Mouse (Mus musculus) neural tube, embryonic 10.5 days (tissue): Measurements from ENCODE around the gene Ldlrad3.

Experiments used
- DNase-seq: peaks from one replicate; pipeline ENCODE4 v3.0.0-alpha.2; 2017; ENCODE audit warnings: low spot score; ENCODE audit errors: extremely low spot score

Ldlrad3 gene

DNA sequence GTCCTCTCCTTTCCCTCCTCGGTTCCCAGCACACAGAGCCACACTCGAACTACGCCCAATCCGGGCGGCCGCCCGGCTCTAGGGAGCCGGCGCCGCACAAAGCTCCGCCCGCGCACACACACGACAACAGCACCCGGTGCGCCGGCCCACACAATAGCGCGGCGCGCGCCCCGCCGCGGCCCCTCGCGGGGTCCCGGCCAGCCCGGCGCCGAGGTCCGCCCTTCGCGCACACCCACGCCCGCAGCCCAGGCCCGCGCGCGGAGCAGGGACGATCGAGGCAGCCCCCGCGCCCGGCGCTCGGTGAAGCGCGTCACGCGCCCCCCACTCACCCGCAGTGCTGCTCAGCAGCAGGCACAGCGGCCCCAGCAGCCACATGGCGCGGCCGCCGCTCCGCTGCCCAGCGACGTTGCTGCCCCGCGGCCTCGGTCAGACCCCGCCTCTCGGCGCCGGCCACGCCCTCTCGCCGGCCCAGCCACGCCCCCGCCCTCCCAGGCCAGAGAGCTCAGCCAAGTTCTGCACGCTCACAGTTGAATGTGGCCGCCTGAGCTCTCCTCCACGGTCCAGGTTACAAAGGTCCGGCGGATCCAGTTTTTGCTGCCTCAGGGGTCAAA is at the start of gene Ldlrad3:
Gene Ldlrad3, minus strand, starts transcription at position 435 of the 611 bp plus-strand sequence.
- peak; percentile 96 for DNase-seq

DNA sequence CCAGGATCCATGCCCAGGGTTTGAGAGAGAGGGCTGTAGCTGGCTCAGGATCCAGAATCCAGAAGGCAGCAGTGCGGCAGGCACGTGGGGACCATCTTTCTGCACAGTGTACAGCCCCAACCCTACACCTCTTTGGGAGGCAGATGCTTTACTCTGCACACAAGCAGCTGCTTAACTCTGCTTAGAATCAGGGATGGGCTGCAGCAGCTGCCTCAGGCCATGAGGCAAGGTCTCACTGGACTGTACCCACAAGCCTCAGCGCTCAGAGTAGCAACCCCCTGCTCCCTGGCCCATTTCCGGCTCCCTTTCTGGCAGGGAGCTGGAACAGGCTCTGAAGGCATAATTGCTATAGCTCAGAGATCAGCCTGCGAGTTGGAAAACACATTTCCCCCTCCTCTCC is 45.3 kb upstream of the Ldlrad3 start:
- DNase-seq = peak; percentile 24

DNA sequence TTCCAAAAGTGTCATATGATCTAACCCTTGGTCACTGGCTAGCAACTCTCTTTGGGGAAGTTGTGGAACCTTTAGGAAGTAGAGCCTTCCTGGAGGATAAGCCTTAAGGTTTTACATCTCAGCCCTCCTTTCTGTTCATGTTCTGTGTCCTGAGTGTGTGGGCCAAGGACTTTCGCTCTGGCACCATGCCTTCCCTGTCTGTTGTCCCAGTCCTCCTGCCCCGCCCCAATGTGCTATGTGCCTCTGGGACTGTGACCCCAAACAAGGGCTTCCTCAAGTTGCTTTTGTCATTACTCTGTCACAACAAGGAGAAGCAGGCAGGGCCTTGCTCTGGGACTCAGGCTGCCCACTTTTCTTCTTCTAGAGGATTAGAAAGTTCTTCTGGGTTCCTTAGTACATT is 42.9 kb upstream of the Ldlrad3 start:
- no peak for DNase-seq

DNA sequence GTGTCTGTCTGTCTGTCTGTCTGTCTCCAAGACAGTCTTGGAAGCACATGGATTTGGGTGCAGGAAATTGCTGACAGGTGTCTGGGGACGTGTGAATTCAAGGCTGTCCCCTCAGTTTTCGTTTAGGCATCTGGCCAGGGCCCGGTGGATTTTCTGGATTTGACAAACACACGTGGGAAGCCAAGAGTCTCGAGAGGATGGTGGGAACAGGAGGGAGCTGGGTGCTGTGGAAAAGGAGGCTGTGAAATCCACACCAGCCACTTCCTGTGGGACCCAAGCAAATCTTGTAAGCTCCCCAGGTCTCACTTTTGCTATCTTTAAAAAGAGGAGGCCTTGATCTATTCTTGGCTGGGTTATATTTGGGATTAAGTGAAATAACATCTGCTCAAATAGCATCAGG is 42.1 kb upstream of the Ldlrad3 start:
- DNase-seq = no peak

DNA sequence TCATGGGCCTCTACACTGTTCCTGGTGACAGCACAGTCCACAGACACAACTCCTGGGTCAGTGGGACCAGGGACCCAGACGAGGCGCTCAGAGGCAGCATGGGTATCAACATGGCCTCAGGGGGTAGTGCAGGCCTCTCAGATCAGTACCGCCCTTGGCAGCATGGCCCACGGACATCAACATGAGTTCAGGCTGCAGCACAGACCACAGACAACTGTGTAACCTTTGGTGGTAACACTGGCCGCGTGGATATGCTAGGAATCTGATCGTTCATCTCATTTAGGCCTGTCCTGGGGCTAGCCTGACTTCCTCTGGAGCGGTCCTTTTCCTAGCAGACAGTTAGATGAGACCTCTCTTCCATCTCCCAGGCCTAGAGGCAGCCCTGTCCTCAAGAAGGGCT is 41.7 kb upstream of the Ldlrad3 start:
- no peak for DNase-seq

DNA sequence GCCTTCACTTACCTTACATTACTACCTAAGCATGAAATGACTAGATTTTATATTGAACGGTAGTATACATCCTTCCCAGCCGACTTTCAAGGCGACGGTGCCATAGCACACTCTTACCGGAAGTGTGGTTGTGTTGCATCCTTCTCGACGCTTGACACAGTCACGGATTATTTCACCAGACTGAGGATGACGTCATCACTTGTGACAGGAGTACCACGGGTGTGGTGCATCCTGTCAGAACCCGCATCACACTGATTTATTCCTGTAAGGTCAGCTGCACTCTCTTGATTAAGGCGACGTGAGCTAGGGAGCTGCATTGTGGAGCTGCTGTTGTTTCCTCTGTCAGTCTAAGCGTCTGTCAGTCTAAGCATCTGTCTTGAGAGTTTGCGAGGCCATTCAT is 40.1 kb upstream of the Ldlrad3 start:
- DNase-seq = no peak

DNA sequence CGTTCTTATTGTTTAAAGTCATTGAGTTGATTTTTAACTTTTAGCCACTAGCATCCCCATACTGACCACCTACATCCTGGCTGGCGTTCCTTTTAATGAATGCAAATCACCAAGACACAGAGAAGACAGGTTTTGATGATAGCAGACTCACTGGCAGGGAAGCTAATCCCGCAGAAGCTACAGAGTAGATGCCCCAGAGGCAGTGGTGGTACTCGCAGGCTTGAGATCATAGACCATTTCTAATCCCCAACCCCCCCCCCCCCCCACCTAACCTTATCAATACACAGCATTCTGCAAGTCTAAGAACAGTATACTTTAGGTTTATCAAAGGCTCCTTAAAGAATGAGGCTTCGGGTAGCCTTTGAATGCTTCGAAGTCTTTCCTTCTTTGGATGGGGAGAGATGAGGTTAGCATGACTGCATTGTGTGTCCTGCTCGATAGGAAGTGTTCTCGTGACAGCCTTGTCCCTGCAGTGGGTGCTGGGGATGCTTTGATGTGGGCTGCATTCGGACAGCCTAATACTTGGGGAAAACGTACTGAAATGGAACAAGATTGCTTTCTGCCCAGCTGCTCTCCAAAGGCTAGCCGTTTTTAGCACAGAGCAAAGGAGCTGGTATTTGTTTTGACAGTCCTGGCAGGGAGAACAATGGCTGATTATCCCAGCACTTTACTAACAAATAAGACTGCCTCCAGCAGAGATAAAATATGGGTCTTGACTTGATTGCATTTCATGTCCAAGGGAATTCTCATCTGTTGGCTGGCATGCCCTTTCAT is 37.4 kb upstream of the Ldlrad3 start:
- no peak for DNase-seq

DNA sequence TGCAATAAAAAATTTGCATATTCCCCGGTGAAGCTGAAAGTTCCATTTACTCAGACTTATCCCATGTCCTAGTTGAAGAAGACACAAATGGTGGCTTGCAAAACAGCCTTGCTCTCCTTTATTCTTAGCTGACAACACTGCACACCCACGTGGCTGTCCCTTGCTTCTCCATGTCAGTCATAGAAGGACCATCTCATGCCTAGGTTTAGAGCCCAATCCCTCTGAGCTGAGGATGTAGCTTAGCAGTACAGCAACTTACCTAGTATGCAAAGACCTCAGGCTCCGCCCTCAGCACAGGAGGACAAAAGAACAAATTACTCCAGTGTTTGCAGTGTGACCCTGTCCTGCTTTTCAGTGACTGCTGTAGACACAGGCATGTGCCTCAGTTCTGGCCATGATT is 36.6 kb upstream of the Ldlrad3 start:
- no peak for DNase-seq

DNA sequence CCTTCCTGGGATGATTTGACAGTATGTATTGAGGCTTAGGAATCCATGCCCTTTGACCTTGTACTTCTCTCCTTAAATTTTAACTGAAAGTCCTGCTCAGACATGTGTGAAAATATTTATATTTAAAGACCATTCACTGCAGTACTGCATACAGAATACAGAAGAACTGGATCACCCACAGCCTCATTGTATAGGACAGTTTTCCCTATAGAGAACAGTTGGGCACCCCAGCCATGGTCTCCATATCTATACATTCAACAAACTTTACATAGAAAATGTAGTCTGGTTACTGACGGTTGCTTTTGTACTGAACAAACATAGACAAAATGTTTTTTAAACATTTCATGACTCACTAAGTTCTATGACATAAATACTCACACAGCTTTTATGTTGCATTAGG is 30.6 kb upstream of the Ldlrad3 start:
- DNase-seq = no peak

DNA sequence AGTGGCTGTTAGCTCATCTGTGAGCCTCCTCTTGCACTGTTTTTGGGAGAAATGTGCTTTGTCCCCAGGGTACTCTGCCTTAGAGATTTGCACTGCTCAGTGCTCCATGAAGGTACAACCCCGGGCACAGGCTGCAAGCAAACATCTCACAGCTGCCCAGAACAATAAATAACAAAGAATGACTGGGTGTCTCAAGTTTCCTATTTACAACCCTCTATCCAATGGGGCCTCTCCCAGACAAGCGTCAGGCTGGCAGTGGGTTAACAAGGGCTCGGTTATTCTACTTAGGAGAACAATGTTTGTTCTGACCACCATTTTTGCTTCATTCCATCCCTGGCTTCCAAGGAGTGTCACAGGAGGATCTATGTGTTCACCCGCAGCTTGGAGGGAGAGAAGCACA is 25.9 kb upstream of the Ldlrad3 start:
- DNase-seq = no peak

DNA sequence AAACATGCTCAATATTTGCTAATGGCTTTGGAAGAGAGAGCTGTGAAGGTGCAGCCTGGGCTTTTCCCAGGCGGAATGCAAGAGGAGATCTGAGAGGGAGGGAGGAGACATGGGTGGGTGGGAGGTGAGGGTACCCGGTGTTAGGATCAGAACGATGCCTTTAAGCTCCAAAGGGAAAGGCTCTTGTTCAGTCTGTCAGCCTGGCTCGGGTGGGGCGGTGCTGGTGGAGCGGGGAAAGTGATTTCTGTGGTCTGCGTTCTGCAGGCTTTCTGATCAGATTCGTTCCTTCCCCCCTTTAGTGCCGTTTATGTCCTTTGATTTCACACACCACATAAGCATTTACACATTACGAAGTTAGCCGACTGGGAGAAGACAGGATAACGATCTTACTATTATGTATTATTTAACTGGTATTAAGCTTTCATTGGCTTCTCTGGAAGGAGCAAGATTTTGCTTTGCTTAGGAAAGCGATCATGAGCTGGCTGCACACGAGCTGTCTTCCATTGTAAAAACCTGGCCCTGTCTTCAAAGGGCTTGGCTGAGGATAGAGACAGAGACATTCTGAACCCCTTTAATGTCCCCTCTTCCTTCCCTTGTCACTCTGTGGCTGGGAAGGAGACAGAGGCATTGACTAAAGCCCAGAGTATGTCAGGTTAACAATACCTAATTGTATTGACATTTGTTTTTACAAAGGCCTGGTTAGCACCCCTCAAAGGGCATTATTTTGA is 19.7 kb upstream of the Ldlrad3 start:
- no peak for DNase-seq

DNA sequence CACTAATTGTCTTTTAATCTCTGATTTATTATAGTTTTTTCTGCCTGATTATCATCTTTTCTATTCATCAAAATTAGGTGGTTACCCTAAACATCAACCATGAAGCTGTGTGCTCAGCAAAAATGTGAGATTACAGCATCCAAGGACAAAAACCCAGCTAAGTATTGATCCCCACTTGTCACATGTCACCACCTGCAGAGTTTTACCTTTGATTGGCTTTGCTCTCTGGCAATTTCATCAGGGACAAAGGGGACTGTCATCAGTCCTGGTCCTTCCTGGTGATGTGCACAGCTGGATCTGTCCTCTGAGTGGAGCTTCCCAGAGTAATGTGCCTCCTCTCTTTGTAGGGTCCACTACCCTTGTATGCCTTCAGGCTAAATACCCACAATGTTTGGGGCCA is 17.3 kb upstream of the Ldlrad3 start:
- no peak for DNase-seq

DNA sequence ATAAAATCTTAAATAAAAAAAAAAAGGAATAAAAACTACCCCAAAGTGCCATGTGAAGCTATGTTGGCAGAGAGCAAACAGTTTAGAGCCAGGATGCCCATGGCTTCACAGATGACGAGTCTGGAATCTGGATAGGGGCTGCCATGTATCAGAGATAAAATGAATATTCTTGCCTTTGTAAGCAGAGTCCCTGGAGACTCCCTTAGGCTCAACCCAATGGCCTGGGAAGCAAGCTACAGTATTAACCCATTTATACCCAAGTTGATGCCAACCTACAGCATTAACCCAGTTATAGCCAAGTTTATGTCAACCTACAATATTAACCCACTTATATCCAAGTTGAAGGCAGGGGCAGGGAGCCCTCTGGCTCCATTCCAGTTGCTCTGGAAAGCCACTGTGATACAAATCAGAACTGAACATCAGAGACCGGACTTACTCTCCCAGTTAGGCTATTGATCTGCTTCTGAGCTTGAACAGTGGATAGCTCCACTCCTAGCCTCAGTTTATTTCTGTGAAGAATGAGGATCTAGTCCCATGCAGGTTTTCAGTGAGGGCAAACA is 16.1 kb upstream of the Ldlrad3 start:
- DNase-seq = no peak

DNA sequence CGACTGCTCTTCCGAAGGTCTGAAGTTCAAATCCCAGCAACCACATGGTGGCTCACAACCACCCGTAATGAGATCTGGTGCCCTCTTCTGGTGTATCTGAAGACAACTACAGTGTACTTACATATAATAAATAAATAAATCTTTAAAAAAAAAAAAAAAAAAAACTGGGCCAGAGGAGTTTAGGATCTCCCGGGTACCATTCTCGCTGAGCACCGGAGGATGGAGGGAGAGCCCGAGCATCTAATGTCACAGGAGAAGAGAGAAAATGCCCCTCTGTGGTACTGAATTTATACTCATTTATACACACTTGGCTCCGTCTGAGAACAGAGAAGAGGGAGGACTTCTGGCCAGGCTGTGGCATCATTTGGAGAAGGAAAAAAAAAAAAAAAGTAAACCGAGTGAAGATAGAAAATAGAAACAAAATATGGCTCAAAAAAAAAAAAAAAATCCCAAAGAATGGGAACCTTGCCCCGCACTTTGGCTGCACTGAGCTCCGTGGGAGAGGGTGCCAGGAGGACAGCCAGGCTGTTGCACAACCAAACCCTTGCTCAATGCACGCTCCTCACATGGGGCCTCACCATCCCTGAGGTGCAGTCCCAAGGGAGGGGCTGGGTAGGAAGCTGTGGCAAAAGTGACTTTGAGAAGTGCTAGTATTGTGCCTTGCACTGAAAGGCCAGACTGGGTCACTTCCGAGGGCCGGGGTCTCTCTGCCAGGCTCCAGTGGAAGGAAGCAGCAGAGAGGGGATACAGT is 15.2 kb upstream of the Ldlrad3 start:
- no peak for DNase-seq

DNA sequence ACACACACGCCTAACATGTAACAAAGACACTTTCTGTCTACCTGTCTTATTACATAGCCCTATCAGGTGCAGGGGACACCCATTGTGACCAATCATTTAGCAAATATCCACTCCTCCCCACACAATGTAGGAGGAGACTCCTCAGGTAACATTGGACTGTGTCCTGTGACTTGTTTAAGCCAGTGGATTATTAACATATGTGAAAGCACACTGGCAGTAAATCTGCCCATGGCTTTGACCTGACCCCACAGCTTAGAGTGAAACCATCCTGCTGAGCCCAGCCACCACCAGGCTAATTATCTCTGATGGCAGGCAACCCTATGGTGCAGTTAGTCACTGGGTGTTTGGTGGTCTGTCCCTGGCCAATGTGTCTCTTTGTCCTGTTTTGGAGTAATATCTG is 11.1 kb upstream of the Ldlrad3 start:
- DNase-seq = peak; percentile 33

DNA sequence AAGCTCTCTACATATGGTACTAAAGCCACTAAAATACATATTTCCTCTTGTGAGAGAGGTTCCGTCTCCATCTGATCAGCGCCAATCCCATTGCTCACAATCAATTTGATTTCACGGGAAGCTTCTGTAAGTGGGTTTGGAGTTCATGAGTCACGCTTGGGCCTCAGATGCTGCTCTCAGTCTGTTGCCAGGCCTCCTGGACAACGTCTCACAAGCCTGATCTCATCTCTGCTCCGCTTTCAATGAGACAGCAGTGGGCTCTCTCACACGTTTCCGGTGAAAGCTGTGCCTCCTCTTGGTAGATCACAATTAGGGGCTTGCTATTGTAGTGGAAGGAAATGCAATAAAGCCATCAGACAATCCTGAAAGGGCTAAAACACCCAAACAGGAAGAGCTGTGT is 10.5 kb upstream of the Ldlrad3 start:
- no peak for DNase-seq

DNA sequence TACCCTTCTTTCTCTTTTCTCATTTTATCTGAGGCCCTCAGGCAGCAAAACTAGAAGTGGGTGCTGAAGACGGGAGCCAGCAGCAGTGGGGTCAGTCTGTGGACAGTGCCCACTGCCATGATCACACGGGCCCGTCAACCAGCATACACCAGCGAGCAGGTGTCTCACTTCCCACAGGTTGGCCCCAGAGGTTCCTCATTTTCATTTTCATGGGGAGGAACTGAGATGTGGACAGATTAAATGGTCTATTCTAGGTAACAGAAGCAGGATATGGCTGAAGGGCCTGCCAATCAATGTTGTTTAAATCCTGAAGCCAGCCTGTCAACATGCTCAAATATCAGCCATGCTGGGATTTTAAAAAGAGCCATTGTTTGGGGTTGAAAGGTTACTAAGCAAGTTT is 9.3 kb upstream of the Ldlrad3 start:
- no peak for DNase-seq

DNA sequence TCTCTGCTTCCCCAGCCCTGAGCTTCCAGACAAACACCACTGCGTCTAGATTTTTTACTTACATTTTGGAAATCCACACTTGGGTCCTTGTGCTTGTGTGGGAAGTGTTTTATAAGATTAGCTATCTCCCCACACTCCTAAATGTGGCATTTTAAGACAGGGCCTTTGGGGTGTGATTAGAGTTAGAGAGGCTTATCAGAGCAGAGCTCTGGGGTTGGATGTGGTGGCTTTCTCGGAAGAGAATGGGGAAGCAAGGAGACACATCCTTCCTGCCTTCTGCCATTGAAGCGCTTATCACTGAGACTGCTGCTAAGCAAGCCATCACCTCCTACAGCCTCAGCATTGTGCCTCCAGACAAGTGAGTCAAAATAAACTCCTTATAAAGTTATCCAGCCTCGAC is 8.1 kb upstream of the Ldlrad3 start:
- DNase-seq = no peak

DNA sequence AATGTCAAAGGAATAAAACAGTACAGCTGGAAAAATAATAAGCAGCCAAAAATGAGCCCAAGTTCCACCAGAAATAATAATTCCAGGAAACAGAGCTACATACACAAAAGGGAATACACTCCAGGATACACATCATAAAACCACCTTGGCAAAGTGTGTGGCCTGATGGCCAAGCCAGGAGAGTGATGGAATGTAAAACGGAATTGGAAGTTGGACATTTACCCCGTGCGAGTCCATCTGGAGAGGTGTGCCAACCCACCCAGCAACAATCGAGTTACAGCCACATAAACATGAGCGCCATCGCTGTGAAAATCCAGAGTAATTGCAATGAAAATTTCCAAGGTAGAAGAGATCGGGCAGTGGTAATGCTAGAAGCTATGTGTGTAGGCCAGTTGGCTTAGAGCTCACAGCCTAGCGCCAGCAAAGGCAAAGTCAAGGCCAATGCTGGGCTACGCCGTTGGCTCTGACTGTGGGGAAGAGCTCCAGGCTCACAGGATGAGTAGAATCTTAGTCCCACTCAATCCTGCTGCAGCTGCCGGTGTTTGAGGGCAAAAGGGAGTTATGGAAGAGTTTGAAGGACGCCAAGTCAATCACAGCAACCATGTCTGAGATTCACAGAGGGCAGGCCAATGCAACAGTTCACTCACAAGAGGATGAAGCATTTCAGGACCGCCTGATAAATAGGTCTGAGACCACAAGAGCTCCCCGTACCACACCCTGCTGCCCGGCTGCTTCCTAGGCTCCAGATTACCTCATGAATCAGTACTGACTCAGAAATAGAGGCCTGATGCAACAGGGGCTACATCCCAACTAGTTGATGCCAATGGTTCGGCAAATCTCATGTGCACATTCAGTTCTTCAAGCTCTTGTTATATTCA is 7.0 kb upstream of the Ldlrad3 start:
- DNase-seq = no peak

DNA sequence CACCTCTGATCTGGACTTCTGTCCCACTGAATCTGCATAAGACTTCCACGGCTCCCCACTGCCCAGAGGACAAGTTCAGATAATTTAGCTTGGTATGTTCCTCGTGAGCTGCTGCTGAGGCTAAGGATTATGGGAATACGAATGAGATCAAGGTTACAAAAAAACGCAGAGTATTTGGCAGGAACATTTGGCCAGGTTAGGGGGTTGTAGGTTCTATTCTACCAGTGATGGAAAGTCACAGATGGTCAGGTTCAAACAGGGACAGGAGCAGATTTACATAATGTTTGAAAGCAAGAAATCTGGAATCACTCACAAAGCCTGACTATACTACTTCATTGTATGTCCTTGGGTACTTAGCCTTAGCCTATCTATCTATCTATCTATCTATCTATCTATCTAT is 5.6 kb upstream of the Ldlrad3 start:
- DNase-seq = no peak

DNA sequence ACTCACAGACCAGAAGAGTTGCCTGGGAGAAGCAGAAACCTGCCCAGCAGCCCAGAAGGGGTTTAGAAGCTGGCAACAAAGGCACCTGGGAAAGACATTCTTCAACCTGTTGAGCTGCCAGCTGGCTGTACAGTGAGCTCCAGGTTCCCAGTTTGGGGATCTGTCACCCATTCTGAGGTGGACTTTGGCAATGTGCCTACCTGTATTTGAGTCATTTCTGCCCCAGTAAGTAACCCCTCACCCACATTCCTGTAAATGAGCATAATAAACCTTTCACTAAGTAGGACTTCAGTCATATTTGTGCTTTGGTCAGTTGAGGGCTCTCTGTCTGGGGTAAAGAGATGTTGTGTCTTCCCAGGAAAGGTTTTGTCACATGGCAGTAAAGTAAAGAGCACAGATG is 4.8 kb upstream of the Ldlrad3 start:
- no peak for DNase-seq
